Mouse (Mus musculus) CH12.LX (cell line): ENCODE measurements around the gene Zfhx3.

ENCODE experiments used
- CTCF ChIP-seq, 2 experiments: IDR thresholded peaks in 1 of 2; conservative IDR thresholded peaks in 1 of 2; 2 replicates each; pipeline ENCODE4 v1.5.1; 2011 to 2012; ENCODE audit warnings: low read depth in 2 of 2, low read length in 2 of 2, improper control_type of control experiment in 1 of 2, inconsistent platforms in 1 of 2, mild to moderate bottlenecking in 1 of 2, moderate library complexity in 1 of 2
- E2F4 ChIP-seq: IDR thresholded peaks from 2 replicates; pipeline ENCODE4 v1.6.1; 2011; ENCODE audit warnings: low read depth, low read length, improper control_type of control experiment; ENCODE audit not compliant: insufficient replicate concordance
- EP300 ChIP-seq: IDR thresholded peaks from 2 replicates; pipeline ENCODE4 v1.6.1; 2011; ENCODE audit warnings: low read length, improper control_type of control experiment
- RCOR1 ChIP-seq: conservative IDR thresholded peaks from 2 replicates; pipeline ENCODE4 v1.6.1; 2012; ENCODE audit warnings: low read depth, mild to moderate bottlenecking, inconsistent platforms, low read length, improper control_type of control experiment
- UBTF ChIP-seq: IDR thresholded peaks from 2 replicates; pipeline ENCODE4 v1.6.1; 2012; ENCODE audit warnings: low read depth, mild to moderate bottlenecking, inconsistent platforms, low read length, improper control_type of control experiment, moderate library complexity

DNA sequence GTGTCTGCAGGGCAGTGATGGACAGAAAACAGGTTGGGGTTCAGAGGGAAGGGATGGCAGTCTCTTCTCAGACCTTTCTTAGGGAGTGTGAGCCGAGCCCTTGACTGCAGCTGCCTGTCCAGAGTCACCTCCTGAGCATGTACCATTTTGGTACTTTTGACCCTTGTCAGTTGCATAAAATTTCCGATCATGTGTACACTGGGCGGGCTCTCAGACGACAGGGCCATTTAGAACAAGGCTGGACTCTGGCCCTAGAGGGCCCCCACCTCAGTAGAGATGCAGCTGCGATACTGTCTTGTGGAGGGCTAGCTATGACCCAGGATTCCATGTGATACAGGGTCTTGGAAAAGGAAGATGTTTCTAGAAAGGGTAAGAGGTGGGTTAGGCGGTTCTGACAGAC is 856.8 kb downstream of the Zfhx3 start:
- TF ChIP-seq RCOR1 = no peak
- TF ChIP-seq EP300 = no peak
- no peak for TF ChIP-seq E2F4
- no peak for TF ChIP-seq CTCF (conservative IDR thresholded peaks at IDR 0.05 in 1 of 2, IDR thresholded peaks at IDR 0.05 in 1 of 2; ENCODE audit: low read depth in 2 of 2, low read length in 2 of 2)
- TF ChIP-seq UBTF = no peak
